Mouse (Mus musculus): ENCODE measurements at regions not wholly inside any gene's neighbourhood (a gene's known extent, or its start where the extent isn't known, plus 50 kb on each side); places are given as distances from the start of the nearest gene placed in this dataset.

GRCm38 (mm10) chr3:147260958-147261595 lies 408.9 kb downstream of the Ttll7 start:
- in situ Hi-C loops (cut with MboI, MseI), result loop anchor here in 1 of 2 experiments (10.0 kb wide), 1 partner anchor 494 kb away; no protein-coding TSS in a partner anchor

DNA sequence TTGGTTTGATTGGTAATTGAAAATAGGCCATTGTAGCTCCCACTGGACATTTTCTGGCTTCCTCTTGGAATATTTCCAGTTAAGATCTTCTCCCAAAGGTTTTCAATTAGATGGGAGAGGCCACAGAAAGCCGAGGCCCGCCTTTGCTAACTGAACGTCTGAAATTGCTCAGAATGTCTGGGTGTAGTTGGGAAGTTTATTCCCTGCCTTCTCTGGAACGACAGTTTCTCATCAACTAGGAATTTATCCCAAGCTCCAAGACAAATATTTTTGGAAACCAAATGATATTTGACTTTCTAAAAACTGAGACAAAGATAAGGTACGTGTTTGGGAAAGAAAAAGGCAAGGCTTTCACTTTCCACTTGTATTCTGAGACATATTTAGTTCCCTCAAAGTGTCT lies 414.4 kb downstream of the Ttll7 start:
- in situ Hi-C loops (cut with MboI, MseI), result loop anchor here in 1 of 2 experiments (10.0 kb wide), 1 partner anchor 488 kb away; no protein-coding TSS in a partner anchor

GRCm38 (mm10) chr3:147273446-147273845 lies 421.3 kb downstream of the Ttll7 start:
- in situ Hi-C loops (cut with MboI, MseI), result no loop called here

DNA sequence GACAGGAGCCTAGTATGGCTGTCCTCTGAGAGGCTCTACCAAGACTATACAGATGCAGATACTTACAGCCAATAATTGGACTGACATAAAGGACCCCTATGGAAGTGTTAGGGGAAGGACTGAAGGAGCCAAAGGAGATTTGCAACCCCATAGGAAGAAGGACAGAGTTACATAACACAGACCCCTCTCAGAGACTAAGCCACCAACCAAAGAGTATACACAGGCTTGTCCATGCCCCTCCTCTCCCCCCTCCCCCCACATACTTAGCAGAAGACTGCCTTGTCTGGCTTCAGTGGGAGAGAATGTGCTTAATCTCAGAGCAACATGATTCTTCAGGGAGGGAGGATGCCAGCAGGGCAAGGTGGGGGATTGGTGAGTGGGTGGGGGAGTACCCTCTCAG lies 426.4 kb downstream of the Ttll7 start:
- in situ Hi-C loops (cut with MboI, MseI), result loop anchor here in 1 of 2 experiments (5.0 kb wide), 1 partner anchor 49 kb away; no protein-coding TSS in a partner anchor

DNA sequence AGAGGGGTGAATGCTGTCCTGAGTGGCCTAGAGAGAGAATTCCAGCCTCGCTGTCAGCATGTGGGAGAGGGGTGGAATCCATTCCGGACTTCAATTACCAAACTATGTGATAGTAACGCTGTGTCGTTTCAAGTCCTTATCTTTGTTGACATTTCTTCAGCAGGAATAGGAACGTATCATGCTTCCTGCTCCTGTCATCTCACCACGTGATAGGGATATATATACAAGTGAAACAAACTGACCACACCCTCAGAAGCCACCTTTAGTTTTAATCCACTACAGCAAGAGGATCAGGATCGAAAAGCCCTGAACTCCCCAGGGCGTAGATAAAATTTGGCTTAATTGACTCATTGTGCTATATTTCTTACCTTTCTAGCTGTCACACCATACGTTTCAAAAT lies 431.6 kb downstream of the Ttll7 start:
- in situ Hi-C loops (cut with MboI, MseI), result no loop called here

DNA sequence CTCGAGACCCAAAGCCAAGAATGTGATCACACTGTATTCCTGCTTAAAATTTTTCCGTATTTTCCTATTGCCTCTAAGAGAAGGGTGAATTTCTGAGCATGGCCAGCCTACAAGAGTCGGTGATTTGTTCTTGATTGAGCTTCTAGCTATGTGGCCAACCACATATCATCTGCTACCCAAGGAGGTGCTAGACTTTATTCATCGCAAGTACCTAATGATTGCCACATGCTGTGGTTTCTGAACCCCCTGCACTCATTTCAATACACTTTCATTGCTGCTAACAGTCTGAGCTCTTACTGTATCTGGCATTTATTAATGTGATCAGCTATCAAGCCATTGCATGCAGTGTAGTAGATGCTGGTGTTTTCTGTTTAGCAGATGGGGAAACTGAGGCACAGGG lies 432.2 kb downstream of the Ttll7 start:
- in situ Hi-C loops (cut with MboI, MseI), result no loop called here

- in situ Hi-C loops (cut with MboI, MseI), result no loop called here
Observed at GRCm38 (mm10) chr3:147285496-147285895, 433.3 kb downstream of the Ttll7 start.

DNA sequence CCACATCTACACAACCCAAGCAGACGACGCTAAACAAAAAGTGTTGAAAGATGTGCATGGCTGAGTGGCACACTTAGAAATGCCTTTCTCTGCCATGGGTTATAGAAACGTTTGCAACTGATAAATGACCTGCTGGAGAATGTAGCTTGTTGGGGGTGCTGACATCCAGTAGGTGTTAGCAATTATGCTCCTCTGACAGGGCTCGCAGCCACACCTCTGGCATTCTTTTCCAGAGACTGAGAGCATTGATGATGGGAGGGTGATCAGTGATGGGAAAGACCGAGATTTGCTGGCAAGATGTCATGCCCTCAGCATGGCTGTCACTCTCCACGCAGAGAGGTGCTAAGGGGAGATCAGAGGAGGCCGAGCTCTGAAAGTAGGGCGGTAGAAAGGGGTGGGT lies 435.3 kb downstream of the Ttll7 start:
- in situ Hi-C loops (cut with MboI, MseI), result no loop called here

GRCm38 (mm10) chr3:147291696-147292327 lies 439.6 kb downstream of the Ttll7 start:
- in situ Hi-C loops (cut with MboI, MseI), result no loop called here

- in situ Hi-C loops (cut with MboI, MseI), result no loop called here
Observed at GRCm38 (mm10) chr3:147298065-147298464, 445.9 kb downstream of the Ttll7 start.

- in situ Hi-C loops (cut with MboI, MseI), result loop anchor here in 1 of 2 experiments (5.0 kb wide), 1 partner anchor 48 kb away; no protein-coding TSS in a partner anchor
Observed at GRCm38 (mm10) chr3:147325522-147325921, 473.4 kb downstream of the Ttll7 start.

DNA sequence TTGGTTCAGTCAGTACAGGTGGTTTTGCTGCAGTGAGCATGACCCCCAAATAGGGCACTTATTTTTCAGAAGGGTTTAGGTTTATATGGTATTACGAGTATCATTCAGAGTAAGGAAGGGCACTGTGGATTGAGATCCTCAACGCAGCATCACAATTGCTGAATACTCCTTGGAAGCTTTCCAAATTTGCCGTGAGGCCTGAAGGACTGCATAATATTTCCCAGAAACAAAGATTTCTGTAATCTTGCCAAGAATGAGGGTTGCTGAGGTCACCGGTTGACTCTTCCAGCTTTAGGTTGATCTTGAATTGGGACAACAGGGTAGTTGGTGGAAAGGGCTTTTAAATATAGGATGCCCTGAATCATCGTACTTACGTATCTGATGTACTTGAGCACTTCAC lies 482.1 kb downstream of the Ttll7 start:
- in situ Hi-C loops (cut with MboI, MseI), result no loop called here

DNA sequence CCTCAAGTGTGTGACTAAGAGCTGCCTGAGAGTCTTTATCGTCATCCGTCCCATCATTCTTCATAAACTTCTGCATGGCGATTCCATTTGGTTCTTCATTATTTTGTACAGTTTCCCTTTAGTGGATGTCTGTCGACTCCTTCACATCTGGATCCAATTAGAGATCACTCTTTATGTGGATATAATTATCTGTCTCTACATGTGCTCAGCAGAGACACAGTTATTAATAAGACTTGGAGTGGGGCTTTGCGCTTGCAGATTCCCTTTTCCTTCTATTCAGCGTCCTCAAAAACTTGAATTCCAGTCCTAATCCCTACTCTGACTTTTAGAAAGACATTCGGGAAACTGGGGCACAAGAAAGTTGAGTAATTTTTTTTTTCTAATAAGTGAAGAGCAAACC lies 483.1 kb downstream of the Ttll7 start:
- in situ Hi-C loops (cut with MboI, MseI), result no loop called here

DNA sequence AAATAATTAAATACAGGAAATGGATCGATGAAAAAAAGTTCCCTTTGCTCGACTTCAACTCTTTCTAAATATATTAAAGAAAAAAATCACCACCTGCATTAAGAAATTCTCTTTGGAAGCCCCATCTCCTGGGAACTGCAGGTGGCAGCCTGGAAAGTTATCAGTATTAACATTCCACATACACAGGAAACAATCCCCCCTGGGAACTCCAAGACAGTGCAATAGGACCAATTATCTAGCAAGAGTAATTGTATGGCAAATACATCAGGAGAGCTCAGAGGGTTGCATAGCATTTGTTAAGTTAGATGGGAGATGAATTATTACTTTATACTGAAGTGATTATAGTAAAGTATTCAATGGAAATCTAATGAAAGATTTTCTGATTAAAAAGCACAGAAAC lies 487.3 kb downstream of the Ttll7 start:
- in situ Hi-C loops (cut with MboI, MseI), result no loop called here

GRCm38 (mm10) chr3:147347278-147348039 lies 495.3 kb downstream of the Ttll7 start:
- in situ Hi-C loops (cut with MboI, MseI), result no loop called here

DNA sequence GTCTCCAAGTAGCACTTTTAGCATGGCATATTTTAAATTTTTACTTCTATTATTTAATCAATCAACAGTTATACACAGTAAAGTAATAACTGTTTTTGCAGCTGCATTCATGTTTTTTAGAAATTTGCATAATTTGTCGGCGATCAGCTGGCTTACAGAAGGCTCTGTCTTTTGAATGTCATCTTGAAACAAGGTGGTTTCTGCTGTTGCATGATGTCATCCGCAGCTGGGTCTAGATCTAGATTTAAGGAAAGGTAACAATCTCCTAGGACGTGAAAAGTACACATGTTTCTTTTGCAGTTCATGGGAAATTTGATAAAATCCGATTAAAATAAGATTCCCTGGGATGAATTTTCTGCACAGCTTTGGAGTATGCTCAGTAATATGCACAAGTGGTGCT lies 534.9 kb downstream of the Ttll7 start:
- in situ Hi-C loops (cut with MboI, MseI), result no loop called here

GRCm38 (mm10) chr3:147398298-147398697 lies 546.1 kb downstream of the Ttll7 start:
- in situ Hi-C loops (cut with MboI, MseI), result no loop called here

DNA sequence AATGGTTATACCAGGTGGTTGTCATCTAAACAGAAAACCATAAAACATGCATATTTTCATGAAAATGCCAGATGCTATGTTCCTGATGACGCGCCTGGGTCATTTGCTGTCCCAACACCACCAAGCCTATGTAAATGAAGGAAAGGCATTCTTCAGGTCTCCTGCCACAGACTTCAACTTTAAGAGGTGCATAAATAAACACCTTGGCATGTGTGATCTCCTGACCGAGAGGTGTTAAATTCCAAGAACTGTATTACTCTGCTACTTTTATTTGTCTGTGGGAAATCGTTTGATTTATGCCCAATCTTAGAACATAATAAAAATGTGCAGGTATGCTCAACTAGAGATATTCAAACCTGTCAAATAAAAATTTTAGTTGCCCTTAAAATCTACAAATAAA lies 560.1 kb downstream of the Ttll7 start:
- in situ Hi-C loops (cut with MboI, MseI), result no loop called here

DNA sequence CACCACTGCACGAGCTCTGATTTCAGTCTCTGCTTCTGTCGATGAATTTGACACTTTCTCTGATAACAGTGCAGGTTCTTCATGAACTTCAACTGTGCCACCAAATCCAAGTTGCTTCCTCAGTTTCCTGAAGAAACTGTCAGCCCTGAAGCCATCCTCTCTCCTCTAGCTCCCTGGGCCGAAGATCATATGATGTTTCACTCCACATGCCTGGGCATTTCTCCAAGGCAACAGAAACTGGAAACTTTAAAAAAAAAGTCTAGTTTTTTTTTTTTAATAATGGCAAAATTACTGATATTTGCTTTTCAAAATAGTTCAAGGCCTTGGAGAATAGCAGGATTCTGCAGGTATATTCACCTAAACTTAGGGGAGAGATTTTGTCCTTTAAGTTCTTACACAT lies 564.8 kb downstream of the Ttll7 start:
- in situ Hi-C loops (cut with MboI, MseI), result no loop called here

- in situ Hi-C loops (cut with MboI, MseI), result no loop called here
Observed at GRCm38 (mm10) chr3:147419129-147419528, 567.0 kb downstream of the Ttll7 start.

GRCm38 (mm10) chr3:147422196-147422595 lies 570.0 kb downstream of the Ttll7 start:
- in situ Hi-C loops (cut with MboI, MseI), result no loop called here

- in situ Hi-C loops (cut with MboI, MseI), result no loop called here
Observed at GRCm38 (mm10) chr3:147423895-147424575, 571.9 kb downstream of the Ttll7 start.
